Mouse (Mus musculus) right cerebral cortex, postnatal 25 days (tissue): ENCODE measurements at regions not wholly inside any gene's neighbourhood (a gene's known extent, or its start where the extent isn't known, plus 50 kb on each side); places are given as distances from the start of the nearest gene placed in this dataset.
A peak's percentile ranks its signal among the peaks of the same experiment; 100 is the strongest.

ENCODE experiments used
- DNase-seq: peaks from one replicate; pipeline ENCODE4 v3.0.0; 2022

- no peak for DNase-seq
These were observed 50.8 kb upstream of the Mboat1 start for GRCm38 (mm10) chr13:30085446-30085845.

GRCm38 (mm10) chr13:30085005-30085404, 51.3 kb upstream of the Mboat1 start:
- peak; percentile 67 for DNase-seq

GRCm38 (mm10) chr13:30084386-30084785, 51.9 kb upstream of the Mboat1 start:
- DNase-seq: no peak

GRCm38 (mm10) chr13:30083949-30084348, 52.3 kb upstream of the Mboat1 start:
- DNase-seq: no peak

GRCm38 (mm10) chr13:30082761-30083160, 53.5 kb upstream of the Mboat1 start:
- no peak for DNase-seq

GRCm38 (mm10) chr13:30080705-30081474, 55.4 kb upstream of the Mboat1 start:
- no peak for DNase-seq

- DNase-seq: no peak
These were observed 61.7 kb upstream of the Mboat1 start for GRCm38 (mm10) chr13:30074517-30075064.

GRCm38 (mm10) chr13:30074069-30074468, 62.2 kb upstream of the Mboat1 start:
- DNase-seq: no peak

- no peak for DNase-seq
These were observed 66.9 kb upstream of the Mboat1 start for GRCm38 (mm10) chr13:30069397-30069796.

- DNase-seq: no peak
These were observed 68.5 kb upstream of the Mboat1 start for GRCm38 (mm10) chr13:30067581-30068375.

GRCm38 (mm10) chr13:30065520-30065919, 70.8 kb upstream of the Mboat1 start:
- no peak for DNase-seq

- no peak for DNase-seq
These were observed 72.5 kb upstream of the Mboat1 start for GRCm38 (mm10) chr13:30063741-30064140.

- DNase-seq: no peak
These were observed 74.0 kb upstream of the Mboat1 start for GRCm38 (mm10) chr13:30062285-30062684.

GRCm38 (mm10) chr13:30055141-30055645, 69.3 kb upstream of the E2f3 start:
- DNase-seq: no peak

GRCm38 (mm10) chr13:30051891-30052550, 66.2 kb upstream of the E2f3 start:
- no peak for DNase-seq

GRCm38 (mm10) chr13:30050745-30051508, 65.1 kb upstream of the E2f3 start:
- no peak for DNase-seq

- no peak for DNase-seq
These were observed 62.5 kb upstream of the E2f3 start for GRCm38 (mm10) chr13:30048260-30048859.

- no peak for DNase-seq
These were observed 60.8 kb upstream of the E2f3 start for GRCm38 (mm10) chr13:30046504-30047169.

GRCm38 (mm10) chr13:30046061-30046460, 60.2 kb upstream of the E2f3 start:
- no peak for DNase-seq

- DNase-seq: no peak
These were observed 59.4 kb upstream of the E2f3 start for GRCm38 (mm10) chr13:30045225-30045624.

- DNase-seq: no peak
These were observed 58.9 kb upstream of the E2f3 start for GRCm38 (mm10) chr13:30044790-30045189.
